Mouse (Mus musculus): Measurements from ENCODE around the gene Btbd35f7.
"Not testable (repeated sequence)": the region's sequence is repeated elsewhere in the genome, so short reads cannot be mapped to it uniquely, and the experiment has no call there.

The Btbd35f7 gene

GRCm38 (mm10) chrX:5668767-5669166 lies at the start of gene Btbd35f7:
Gene Btbd35f7 (plus strand): TSS chrX:5669067.
- DNase-seq (ENCODE audit: low read depth, low spot score) = not testable (repeated sequence)

Data from retina, adult 2 months (tissue).